21 mouse cellular contexts compared by ENCODE assay signal in genomic region chr10:27994376-27995034, GRCm38 (mm10).
DNase-seq lines count a peak whose midpoint lies in the region; ATAC-seq and TF ChIP-seq lines count a peak whose summit lies in the region.
"Had no signal": no experiment of that assay in that cellular context is flagged by ENCODE, and none has a peak within 500 bp of the region (broad histone marks: within the 10 kb centered on the region; RNA-seq: fewer than 3 reads in every experiment).

No protein-coding gene starts in this region.

- H3K9me3 ChIP-seq in liver, embryonic 12.5 days (replicated peaks): no peaks in the 10 kb centered on the region
- H3K9me3 ChIP-seq in hindbrain, postnatal 0 days (ENCODE audit: low read length): no peaks in the 10 kb centered on the region
- H3K9me3 ChIP-seq: embryonic facial prominence, embryonic 10.5 days; embryonic facial prominence, embryonic 12.5 days; forebrain, embryonic 13.5 days; forebrain, embryonic 15.5 days had no signal

- no peak for ATAC-seq in megakaryocyte, adult 5-6 weeks (ENCODE audit: poor library complexity, severe bottlenecking)
- ATAC-seq in liver, embryonic 12.5 days: no peak
- no peak for ATAC-seq in hindbrain, postnatal 0 days
- ATAC-seq: activated CD4-positive, CD25-positive, alpha-beta regulatory T cell, adult 4 months; forebrain, embryonic 13.5 days; forebrain, embryonic 15.5 days; forebrain, postnatal 0 days; Patski had no signal

- H3K27me3 ChIP-seq in liver, embryonic 12.5 days (replicated peaks): no peaks in the 10 kb centered on the region
- H3K27me3 ChIP-seq in hindbrain, postnatal 0 days (ENCODE audit: insufficient read depth, low read length): no peaks in the 10 kb centered on the region
- H3K27me3 ChIP-seq: embryonic facial prominence, embryonic 12.5 days; forebrain, embryonic 13.5 days; forebrain, embryonic 15.5 days; Patski had no signal

- no peak overlapping the region for H3K9ac ChIP-seq in liver, embryonic 12.5 days
- no peak overlapping the region for H3K9ac ChIP-seq in hindbrain, postnatal 0 days (replicated peaks; ENCODE audit: low read length)
- H3K9ac ChIP-seq: embryonic facial prominence, embryonic 12.5 days; forebrain, embryonic 13.5 days; forebrain, embryonic 15.5 days; forebrain, postnatal 0 days had no signal

- DNase-seq in ES-CJ7 (ENCODE audit: low read depth, low spot score): peak; percentile 91
- peak; percentile 97 for DNase-seq in R1 (ENCODE audit: low read depth, low spot score)
- DNase-seq in hindbrain, postnatal 0 days (ENCODE audit: low spot score): no peak
- DNase-seq: adrenal gland, adult 8-10 months; adrenal gland, postnatal 14 days; adrenal gland, postnatal 36 days; cerebellum, adult 11-12 months; cerebellum, adult 2 months; cerebellum, adult 9-10 months; cerebellum, postnatal 10 days; cerebellum, postnatal 25 days; forebrain, postnatal 0 days had no signal

- WGBS in liver, embryonic 12.5 days (ENCODE audit: insufficient replicate concordance): 66% methylated on average over 2 of the region's 2 CpGs
- WGBS in hindbrain, postnatal 0 days: 73% methylated on average over 2 of the region's 2 CpGs

- no peaks in the 10 kb centered on the region for H3K4me1 ChIP-seq in liver, embryonic 12.5 days
- H3K4me1 ChIP-seq in hindbrain, postnatal 0 days (ENCODE audit: insufficient read depth, low read length): peaks cover 3% of the 10 kb centered on the region; the same call in 1 of the 2 replicates
- H3K4me1 ChIP-seq: embryonic facial prominence, embryonic 12.5 days; forebrain, embryonic 13.5 days; forebrain, embryonic 15.5 days had no signal

- H3K36me3 ChIP-seq in liver, embryonic 12.5 days: no peaks in the 10 kb centered on the region
- no peaks in the 10 kb centered on the region for H3K36me3 ChIP-seq in hindbrain, postnatal 0 days (ENCODE audit: insufficient read depth, low read length)
- H3K36me3 ChIP-seq: embryonic facial prominence, embryonic 10.5 days; embryonic facial prominence, embryonic 12.5 days; forebrain, embryonic 15.5 days; G1E had no signal

- no peak overlapping the region for H3K4me2 ChIP-seq in liver, embryonic 12.5 days
- no peak overlapping the region for H3K4me2 ChIP-seq in hindbrain, postnatal 0 days (ENCODE audit: low read depth, low read length)
- H3K4me2 ChIP-seq: embryonic facial prominence, embryonic 12.5 days; forebrain, embryonic 13.5 days; forebrain, embryonic 15.5 days had no signal

- no peak overlapping the region for H3K4me3 ChIP-seq in liver, embryonic 12.5 days
- H3K4me3 ChIP-seq in hindbrain, postnatal 0 days (ENCODE audit: low read length): no peak overlapping the region
- H3K4me3 ChIP-seq: embryonic facial prominence, embryonic 10.5 days; embryonic facial prominence, embryonic 12.5 days; forebrain, embryonic 13.5 days; forebrain, embryonic 15.5 days had no signal

- H3K27ac ChIP-seq in liver, embryonic 12.5 days: no peak overlapping the region
- H3K27ac ChIP-seq in hindbrain, postnatal 0 days: no peak overlapping the region
- H3K27ac ChIP-seq: embryonic facial prominence, embryonic 10.5 days; embryonic facial prominence, embryonic 12.5 days; forebrain, embryonic 13.5 days; forebrain, embryonic 15.5 days had no signal

- no peak for TF ChIP-seq CTCF in hindbrain, postnatal 0 days (IDR thresholded peaks at IDR 0.05; ENCODE audit: low read depth)
